Mouse (Mus musculus): ENCODE results near the gene Luc7l3.

DNA sequence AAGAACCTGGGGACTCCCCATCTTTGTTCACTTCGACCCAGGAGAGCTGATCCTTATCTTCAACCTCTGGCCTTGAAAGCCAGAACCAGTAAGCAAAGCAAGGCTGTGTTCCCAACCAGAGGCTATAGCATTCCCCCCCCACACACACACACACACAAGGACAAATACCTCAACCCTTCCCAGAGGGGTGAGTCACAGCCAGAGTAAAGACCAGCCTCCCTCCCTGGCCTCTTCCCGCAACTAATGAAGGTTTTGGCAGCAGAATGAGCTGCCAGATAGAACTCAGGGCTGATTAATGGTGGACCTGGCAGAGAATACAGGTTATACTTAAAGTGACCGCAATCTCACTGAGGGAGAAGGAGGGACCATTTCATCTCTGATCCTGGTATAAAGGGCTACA is 24.8 kb upstream of the Luc7l3 start:
- no peak for TF ChIP-seq GATA1 (IDR thresholded peaks at IDR 0.05; ENCODE audit: borderline replicate concordance, low read length)
- TF ChIP-seq CTCF (IDR thresholded peaks at IDR 0.05; ENCODE audit: low read depth, low read length) = no peak
- no peak for TF ChIP-seq TAL1 (conservative IDR thresholded peaks at IDR 0.05; ENCODE audit: low read depth, low read length)
- TF ChIP-seq GATA2 (IDR thresholded peaks at IDR 0.05; ENCODE audit: borderline replicate concordance, low read depth, low read length) = no peak
- TF ChIP-seq POLR2AphosphoS5 (IDR thresholded peaks at IDR 0.05; ENCODE audit: insufficient replicate concordance, low read depth, low read length) = no peak

Measured in G1E (cell line).